Mouse (Mus musculus): ENCODE measurements at regions not wholly inside any gene's neighbourhood (a gene's known extent, or its start where the extent isn't known, plus 50 kb on each side); places are given as distances from the start of the nearest gene placed in this dataset.

GRCm38 (mm10) chr11:20988871-20989270 is 102.2 kb upstream of the Peli1 start:
- 76% methylated on average over 3 of the region's 3 CpGs for WGBS
- no peak overlapping the region for H3K27ac ChIP-seq (ENCODE audit: control insufficient read depth, insufficient read depth, low read depth, low read length, poor library complexity)
- no peaks in the 10 kb centered on the region for H3K4me1 ChIP-seq (ENCODE audit: control insufficient read depth, insufficient read depth, low read length)
- H3K4me3 ChIP-seq (replicated peaks; ENCODE audit: control insufficient read depth, low read depth, low read length) = no peak overlapping the region
- no peak for TF ChIP-seq POLR2A (IDR thresholded peaks at IDR 0.05; ENCODE audit: borderline replicate concordance, control insufficient read depth, low read depth, low read length)
- no peak for TF ChIP-seq CTCF (IDR thresholded peaks at IDR 0.05; ENCODE audit: control insufficient read depth, insufficient read depth, low read length)

GRCm38 (mm10) chr11:20993580-20993979 is 97.5 kb upstream of the Peli1 start:
- TF ChIP-seq POLR2A (IDR thresholded peaks at IDR 0.05; ENCODE audit: borderline replicate concordance, control insufficient read depth, low read depth, low read length) (no peak), CTCF (IDR thresholded peaks at IDR 0.05; ENCODE audit: control insufficient read depth, insufficient read depth, low read length) (no peak)
- H3K27ac ChIP-seq (ENCODE audit: control insufficient read depth, insufficient read depth, low read depth, low read length, poor library complexity) = no peak overlapping the region
- H3K4me3 ChIP-seq (replicated peaks; ENCODE audit: control insufficient read depth, low read depth, low read length) = no peak overlapping the region
- 68% methylated on average over 4 of the region's 4 CpGs for WGBS
- no peaks in the 10 kb centered on the region for H3K4me1 ChIP-seq (ENCODE audit: control insufficient read depth, insufficient read depth, low read length)

GRCm38 (mm10) chr11:21001400-21001799 is 89.7 kb upstream of the Peli1 start:
- H3K4me1 ChIP-seq (ENCODE audit: control insufficient read depth, insufficient read depth, low read length) = no peaks in the 10 kb centered on the region; the same call in 1 of the 2 replicates
- H3K27ac ChIP-seq (ENCODE audit: control insufficient read depth, insufficient read depth, low read depth, low read length, poor library complexity) = no peak overlapping the region
- H3K4me3 ChIP-seq (replicated peaks; ENCODE audit: control insufficient read depth, low read depth, low read length) = no peak overlapping the region
- TF ChIP-seq CTCF (IDR thresholded peaks at IDR 0.05; ENCODE audit: control insufficient read depth, insufficient read depth, low read length) = no peak
- TF ChIP-seq POLR2A (IDR thresholded peaks at IDR 0.05; ENCODE audit: borderline replicate concordance, control insufficient read depth, low read depth, low read length) = no peak
- WGBS = 84% methylated on average over 3 of the region's 3 CpGs

GRCm38 (mm10) chr11:21007222-21007621 is 83.9 kb upstream of the Peli1 start:
- no peak for TF ChIP-seq CTCF (IDR thresholded peaks at IDR 0.05; ENCODE audit: control insufficient read depth, insufficient read depth, low read length)
- TF ChIP-seq POLR2A (IDR thresholded peaks at IDR 0.05; ENCODE audit: borderline replicate concordance, control insufficient read depth, low read depth, low read length) = no peak
- WGBS = 81% methylated on average over 5 of the region's 5 CpGs
- H3K4me3 ChIP-seq (replicated peaks; ENCODE audit: control insufficient read depth, low read depth, low read length) = no peak overlapping the region
- no peak overlapping the region for H3K27ac ChIP-seq (ENCODE audit: control insufficient read depth, insufficient read depth, low read depth, low read length, poor library complexity)
- H3K4me1 ChIP-seq (ENCODE audit: control insufficient read depth, insufficient read depth, low read length) = no peaks in the 10 kb centered on the region; the same call in 1 of the 2 replicates

GRCm38 (mm10) chr11:21009505-21009904 is 81.6 kb upstream of the Peli1 start:
- TF ChIP-seq CTCF (IDR thresholded peaks at IDR 0.05; ENCODE audit: control insufficient read depth, insufficient read depth, low read length) = no peak
- TF ChIP-seq POLR2A (IDR thresholded peaks at IDR 0.05; ENCODE audit: borderline replicate concordance, control insufficient read depth, low read depth, low read length) = no peak
- Histone ChIP-seq H3K27ac (ENCODE audit: control insufficient read depth, insufficient read depth, low read depth, low read length, poor library complexity) (no peak overlapping the region), H3K4me3 (replicated peaks; ENCODE audit: control insufficient read depth, low read depth, low read length) (no peak overlapping the region), H3K4me1 (ENCODE audit: control insufficient read depth, insufficient read depth, low read length) (no peaks in the 10 kb centered on the region; the same call in 1 of the 2 replicates)
- WGBS = 17% methylated on average over 3 of the region's 3 CpGs

DNA sequence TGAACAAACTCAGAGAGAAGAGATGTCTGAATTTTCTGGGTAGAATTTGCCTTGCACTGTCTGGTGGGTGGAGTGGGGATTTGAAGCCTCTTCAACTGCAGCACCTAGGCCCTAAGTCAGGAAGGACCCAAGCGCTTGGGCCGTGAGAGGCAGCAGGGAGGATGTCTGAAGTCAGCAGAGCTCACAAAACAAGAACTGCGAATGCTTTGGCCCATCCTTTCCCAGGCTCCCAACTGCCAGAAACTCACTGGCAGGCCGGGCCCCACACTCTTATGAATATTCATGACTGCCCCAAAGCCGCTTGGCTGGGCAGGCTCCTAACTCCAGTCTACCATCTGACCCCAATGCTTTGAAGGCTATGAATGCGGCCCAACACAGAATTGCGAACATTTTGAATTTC is 80.2 kb upstream of the Peli1 start:
- no peak overlapping the region for H3K27ac ChIP-seq (ENCODE audit: control insufficient read depth, insufficient read depth, low read depth, low read length, poor library complexity)
- H3K4me3 ChIP-seq (replicated peaks; ENCODE audit: control insufficient read depth, low read depth, low read length) = no peak overlapping the region
- TF ChIP-seq CTCF (IDR thresholded peaks at IDR 0.05; ENCODE audit: control insufficient read depth, insufficient read depth, low read length) (no peak), POLR2A (IDR thresholded peaks at IDR 0.05; ENCODE audit: borderline replicate concordance, control insufficient read depth, low read depth, low read length) (no peak)
- no peaks in the 10 kb centered on the region; the same call in 1 of the 2 replicates for H3K4me1 ChIP-seq (ENCODE audit: control insufficient read depth, insufficient read depth, low read length)
- 81% methylated on average over 7 of the region's 7 CpGs for WGBS

DNA sequence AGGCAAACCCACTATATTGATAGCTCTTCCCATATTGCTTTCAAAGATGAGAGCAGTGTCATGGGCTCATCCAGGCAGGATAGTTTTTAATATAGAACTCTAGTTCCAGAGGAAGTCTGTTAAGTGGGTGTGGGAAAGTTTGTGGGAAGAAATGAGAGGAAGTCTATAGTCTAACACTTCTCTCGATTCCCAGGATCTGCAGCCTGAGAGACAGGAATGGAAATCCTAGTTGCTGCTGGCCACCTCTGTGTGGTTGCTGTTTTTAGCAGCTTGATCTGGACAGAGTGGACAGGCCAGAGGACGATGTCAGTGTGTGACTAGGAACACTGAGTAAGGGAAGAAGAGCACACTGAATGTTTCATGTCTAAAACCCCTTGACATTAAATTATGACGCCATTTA is 76.8 kb upstream of the Peli1 start:
- no peak overlapping the region for H3K27ac ChIP-seq (ENCODE audit: control insufficient read depth, insufficient read depth, low read depth, low read length, poor library complexity)
- no peak overlapping the region for H3K4me3 ChIP-seq (replicated peaks; ENCODE audit: control insufficient read depth, low read depth, low read length)
- WGBS = 68% methylated on average over 3 of the region's 3 CpGs
- no peaks in the 10 kb centered on the region; the same call in 1 of the 2 replicates for H3K4me1 ChIP-seq (ENCODE audit: control insufficient read depth, insufficient read depth, low read length)
- TF ChIP-seq CTCF (IDR thresholded peaks at IDR 0.05; ENCODE audit: control insufficient read depth, insufficient read depth, low read length) (no peak), POLR2A (IDR thresholded peaks at IDR 0.05; ENCODE audit: borderline replicate concordance, control insufficient read depth, low read depth, low read length) (no peak)

- H3K27ac ChIP-seq (ENCODE audit: control insufficient read depth, insufficient read depth, low read depth, low read length, poor library complexity) = no peak overlapping the region
- H3K4me1 ChIP-seq (ENCODE audit: control insufficient read depth, insufficient read depth, low read length) = no peaks in the 10 kb centered on the region
- TF ChIP-seq POLR2A (IDR thresholded peaks at IDR 0.05; ENCODE audit: borderline replicate concordance, control insufficient read depth, low read depth, low read length) (no peak), CTCF (IDR thresholded peaks at IDR 0.05; ENCODE audit: control insufficient read depth, insufficient read depth, low read length) (no peak)
- H3K4me3 ChIP-seq (replicated peaks; ENCODE audit: control insufficient read depth, low read depth, low read length) = no peak overlapping the region
- WGBS = 72% methylated on average over 3 of the region's 3 CpGs
Measured at GRCm38 (mm10) chr11:21015536-21015935, 75.6 kb upstream of the Peli1 start.

GRCm38 (mm10) chr11:21016133-21016746 is 74.9 kb upstream of the Peli1 start:
- no peak for TF ChIP-seq POLR2A (IDR thresholded peaks at IDR 0.05; ENCODE audit: borderline replicate concordance, control insufficient read depth, low read depth, low read length)
- no peak for TF ChIP-seq CTCF (IDR thresholded peaks at IDR 0.05; ENCODE audit: control insufficient read depth, insufficient read depth, low read length)
- Histone ChIP-seq H3K4me3 (replicated peaks; ENCODE audit: control insufficient read depth, low read depth, low read length) (no peak overlapping the region), H3K27ac (ENCODE audit: control insufficient read depth, insufficient read depth, low read depth, low read length, poor library complexity) (no peak overlapping the region), H3K4me1 (ENCODE audit: control insufficient read depth, insufficient read depth, low read length) (no peaks in the 10 kb centered on the region)
- 63% methylated on average over 4 of the region's 4 CpGs for WGBS

All from bone marrow, adult 2 months (tissue).